Mouse (Mus musculus) hindbrain, embryonic 12.5 days (tissue): ENCODE data around the gene Gm20388. TPM values are rescaled to one million over a fixed set of nuclear protein-coding genes. Genes with fewer than 3 reads are reported as not detected.
"Not testable (repeated sequence)": the region's sequence is repeated elsewhere in the genome, so short reads cannot be mapped to it uniquely, and the experiment has no call there.

Experiments used
- ATAC-seq: fragments of 200-750 bp; cut with Nextera tagmentation; 2 replicates; pipeline ENCODE4 v1.8.0; 2017; ENCODE audit warnings: moderate TSS enrichment; ENCODE audit not compliant: low FRiP score
- H3K27ac ChIP-seq: fragments of 300-500 bp; sonication (generic); 2 replicates; pipeline ENCODE4 v1.5.1; 2016; ENCODE audit warnings: mild to moderate bottlenecking
- H3K27me3 ChIP-seq: fragments of 300-500 bp; sonication (generic); 2 replicates; pipeline ENCODE4 v1.6.1; 2016; ENCODE audit warnings: mild to moderate bottlenecking
- H3K36me3 ChIP-seq: fragments of 300-500 bp; sonication (generic); 2 replicates; pipeline ENCODE4 v1.6.1; 2016; ENCODE audit warnings: mild to moderate bottlenecking
- H3K4me1 ChIP-seq: fragments of 300-500 bp; sonication (generic); 2 replicates; pipeline ENCODE4 v1.6.1; 2016
- H3K4me2 ChIP-seq: fragments of 300-500 bp; sonication (generic); replicated peaks from 2 replicates; pipeline ENCODE4 v1.6.1; 2016; ENCODE audit warnings: mild to moderate bottlenecking
- H3K4me3 ChIP-seq: fragments of 300-500 bp; sonication (generic); 2 replicates; pipeline ENCODE4 v1.5.1; 2016; ENCODE audit warnings: mild to moderate bottlenecking
- H3K9ac ChIP-seq: fragments of 300-500 bp; sonication (generic); 2 replicates; pipeline ENCODE4 v1.6.1; 2016; ENCODE audit warnings: mild to moderate bottlenecking, moderate library complexity
- H3K9me3 ChIP-seq: fragments of 300-500 bp; sonication (generic); replicated peaks from 2 replicates; pipeline ENCODE4 v1.6.1; 2016; ENCODE audit warnings: mild to moderate bottlenecking
- WGBS: fragments of 180-500 bp; shearing (Covaris S2); methylation state at CpG from one replicate; pipeline ENCODE4 v1.1.7; 2016; 5-methylcytosine and 5-hydroxymethylcytosine counted together
- polyA plus RNA-seq: library from polyadenylated mRNA; unstranded; fragments of >200 nt; fragmentation: Nextera tagmentation; extraction: Ambion mirVana; gene quantifications from 2 replicates; pipeline ENCODE4 v1.2.1, GENCODE M21; 2016

The Gm20388 gene
- polyA plus RNA-seq, 1 experiment from 2014 or later: not detected

DNA sequence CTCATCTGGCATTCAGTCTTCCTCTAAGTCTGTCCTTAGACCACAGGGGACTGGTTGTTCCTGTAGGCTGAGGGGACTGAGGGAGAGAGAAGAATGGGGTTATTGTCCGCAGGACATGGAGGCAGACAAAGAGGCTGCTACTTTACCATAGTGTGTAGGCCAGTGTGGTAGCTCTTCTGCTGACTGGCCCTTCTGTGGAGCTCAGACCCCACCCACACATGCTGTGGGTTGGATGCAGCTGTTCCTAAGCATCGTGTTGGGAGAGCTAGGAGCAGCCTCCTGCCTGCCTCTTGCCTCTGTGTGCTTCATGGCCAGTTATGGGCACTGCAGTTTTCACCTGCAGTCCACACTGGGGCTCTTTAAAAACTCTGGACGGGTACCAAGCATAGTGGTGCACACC lies 3346.5 kb downstream of the Gm20388 start:
- 65% methylated on average over 3 of the region's 3 CpGs for WGBS
- H3K9me3 ChIP-seq: no peaks in the 10 kb centered on the region
- no peak for ATAC-seq
- H3K9ac ChIP-seq: 0 out of 2 replicates have a peak overlapping the region, but pooled peaks have one; percentile 25
- no peaks in the 10 kb centered on the region for H3K27me3 ChIP-seq
- H3K4me3 ChIP-seq: 0 out of 2 replicates have a peak overlapping the region, but pooled peaks have one; percentile 7
- peak overlapping the region; percentile 98; the same call in 1 of the 2 replicates for H3K4me2 ChIP-seq
- peaks cover 56% of the 10 kb centered on the region for H3K36me3 ChIP-seq
- H3K27ac ChIP-seq: peak overlapping the region; percentile 44; the same call in 1 of the 2 replicates
- peaks cover 36% of the 10 kb centered on the region for H3K4me1 ChIP-seq

DNA sequence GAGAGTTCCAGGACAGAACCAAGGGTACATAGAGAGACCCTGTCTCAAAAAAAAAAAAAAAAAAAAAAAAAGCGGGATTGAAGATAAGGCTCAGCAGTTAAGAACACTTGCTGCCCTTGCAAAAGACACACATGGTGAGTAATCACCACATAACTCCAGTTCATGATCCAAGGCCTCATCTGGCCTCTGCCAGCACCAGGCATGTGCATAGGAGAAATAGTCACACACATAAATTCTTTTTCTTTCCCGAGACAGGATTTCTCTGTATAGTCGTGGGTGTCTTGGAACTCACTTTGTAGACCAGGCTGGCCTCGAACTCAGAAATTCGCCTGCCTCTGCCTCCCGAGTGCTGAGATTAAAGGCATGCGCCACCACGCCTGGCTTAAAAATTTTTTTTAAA lies 3347.0 kb downstream of the Gm20388 start:
- peaks cover 32% of the 10 kb centered on the region for H3K4me1 ChIP-seq
- WGBS: 92% methylated on average over 7 of the region's 8 CpGs
- H3K9ac ChIP-seq, ATAC-seq, H3K27me3 ChIP-seq, H3K4me3 ChIP-seq, H3K9me3 ChIP-seq, H3K27ac ChIP-seq, H3K4me2 ChIP-seq: not testable (repeated sequence)
- peaks cover 54% of the 10 kb centered on the region for H3K36me3 ChIP-seq

DNA sequence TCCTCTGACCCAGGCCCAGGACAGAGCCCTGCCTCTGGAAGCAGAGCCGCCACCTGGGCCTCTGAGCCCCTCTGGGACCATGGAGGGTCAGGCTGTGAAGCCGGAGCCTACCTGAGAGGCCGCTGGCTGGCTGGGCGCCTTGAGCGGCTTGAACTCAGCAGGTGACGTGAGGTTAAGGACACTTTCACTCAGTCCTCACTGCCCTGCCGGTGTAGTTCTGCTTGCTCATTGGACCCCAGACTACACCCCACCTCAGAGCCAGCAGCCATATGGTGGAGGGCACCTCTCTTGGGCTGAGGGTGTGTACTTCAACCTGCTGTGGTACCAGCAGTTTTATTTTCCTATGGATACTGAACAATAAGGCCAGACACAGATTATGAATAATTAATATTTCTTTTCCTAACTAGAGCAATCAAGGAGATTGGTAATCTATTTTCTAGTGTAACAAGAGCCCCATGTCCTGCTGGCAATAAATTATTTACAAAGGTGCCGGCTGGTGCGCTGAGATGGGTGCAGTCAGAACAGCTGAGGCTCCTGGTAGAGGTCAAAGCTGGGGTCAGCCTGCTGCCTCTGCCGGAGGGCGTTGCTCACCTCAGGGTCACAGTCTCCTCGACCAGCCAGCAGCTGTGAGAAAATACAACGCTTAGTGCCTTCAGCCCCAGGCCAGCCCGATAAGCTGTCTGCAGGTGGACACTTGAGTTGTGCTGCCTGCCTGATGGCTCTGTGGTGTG lies 3357.4 kb downstream of the Gm20388 start:
- peaks cover 73% of the 10 kb centered on the region for H3K36me3 ChIP-seq
- WGBS: 74% methylated on average over 14 of the region's 14 CpGs

DNA sequence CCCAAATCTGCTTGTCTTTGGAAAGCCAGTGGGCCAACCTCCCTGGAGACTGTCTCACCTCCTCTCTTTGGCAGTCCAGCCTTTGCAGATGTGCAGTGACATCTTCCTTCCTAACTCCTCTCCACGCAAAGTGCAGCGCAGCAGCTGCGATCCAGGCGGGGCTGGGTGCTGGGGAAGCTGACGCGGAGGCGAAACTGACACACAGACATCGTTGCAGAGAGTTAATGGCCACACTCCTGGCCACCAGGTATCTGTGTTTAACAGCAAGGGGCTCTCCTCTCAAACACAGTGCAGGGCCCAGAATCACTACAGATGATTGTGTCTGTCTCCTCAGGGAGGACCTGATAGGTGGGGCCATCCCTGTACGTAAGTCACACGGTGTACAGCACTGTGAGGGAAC lies 3360.5 kb downstream of the Gm20388 start:
- peaks cover 44% of the 10 kb centered on the region for H3K36me3 ChIP-seq
- no peak overlapping the region for H3K9ac ChIP-seq
- no peaks in the 10 kb centered on the region for H3K27me3 ChIP-seq
- no peaks in the 10 kb centered on the region for H3K4me1 ChIP-seq
- ATAC-seq: no peak
- H3K27ac ChIP-seq: no peak overlapping the region; the same call in 1 of the 2 replicates
- H3K4me3 ChIP-seq: no peak overlapping the region
- H3K9me3 ChIP-seq: no peaks in the 10 kb centered on the region
- H3K4me2 ChIP-seq: no peak overlapping the region
- WGBS: 91% methylated on average over 10 of the region's 10 CpGs

More for the DNA sequence above, 3357.4 kb downstream of the Gm20388 start:
- H3K9me3 ChIP-seq: no peaks in the 10 kb centered on the region
- 0 out of 2 replicates have a peak, but pooled peaks have one; percentile 52 for ATAC-seq
- H3K4me1 ChIP-seq: no peaks in the 10 kb centered on the region
- H3K9ac ChIP-seq: no peak overlapping the region; the same call in 1 of the 2 replicates
- H3K4me2 ChIP-seq: no peak overlapping the region
- H3K27ac ChIP-seq: peak overlapping the region; percentile 30; the same call in 1 of the 2 replicates
- H3K4me3 ChIP-seq: no peak overlapping the region
- H3K27me3 ChIP-seq: no peaks in the 10 kb centered on the region

DNA sequence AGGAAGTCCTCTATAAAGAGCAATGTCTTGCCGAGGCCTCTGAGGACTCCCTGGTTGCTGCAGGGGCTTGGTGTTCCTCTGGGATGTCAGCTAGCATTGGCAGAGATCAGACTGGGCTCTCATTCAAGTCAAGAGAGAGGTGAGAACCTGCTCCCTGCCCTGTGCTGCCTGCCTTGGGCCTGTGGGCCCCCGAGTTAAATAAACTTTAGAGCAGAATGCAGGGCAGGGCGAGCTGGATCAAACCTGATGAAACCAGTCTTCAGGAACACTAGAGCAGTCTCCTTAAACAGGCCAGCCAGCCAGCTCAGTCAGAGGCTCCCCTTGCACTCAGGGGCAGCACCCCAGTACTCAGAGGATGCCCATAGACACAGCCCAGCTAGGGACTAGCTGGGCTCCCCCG lies 3361.3 kb downstream of the Gm20388 start:
- no peak overlapping the region for H3K27ac ChIP-seq
- no peak overlapping the region for H3K9ac ChIP-seq
- H3K4me1 ChIP-seq: no peaks in the 10 kb centered on the region
- 77% methylated on average over 4 of the region's 4 CpGs for WGBS
- H3K27me3 ChIP-seq: no peaks in the 10 kb centered on the region
- peaks cover 37% of the 10 kb centered on the region for H3K36me3 ChIP-seq
- H3K4me2 ChIP-seq: no peak overlapping the region
- ATAC-seq: no peak
- H3K4me3 ChIP-seq: no peak overlapping the region
- no peaks in the 10 kb centered on the region for H3K9me3 ChIP-seq

DNA sequence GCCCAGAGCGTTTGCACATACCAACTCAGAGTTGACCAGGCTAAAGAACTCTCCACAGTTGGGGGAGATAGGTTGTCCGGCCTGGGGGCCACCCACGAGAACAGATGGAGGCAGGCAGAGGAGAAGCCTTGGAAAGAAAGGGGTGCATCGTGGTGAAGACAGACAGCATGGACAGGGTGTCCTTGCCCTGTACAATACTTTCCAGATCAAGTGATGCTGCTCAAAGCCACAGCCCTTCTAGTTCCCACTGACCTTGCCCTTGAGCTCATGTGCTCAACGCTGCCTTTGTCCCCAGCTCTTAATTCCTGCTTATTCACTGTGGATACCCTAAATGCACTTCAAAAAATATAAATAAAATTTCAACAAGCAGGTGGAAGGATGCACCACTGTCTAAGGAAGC lies 3363.8 kb downstream of the Gm20388 start:
- no peaks in the 10 kb centered on the region for H3K4me1 ChIP-seq
- no peak overlapping the region for H3K27ac ChIP-seq
- ATAC-seq: no peak
- peaks cover 14% of the 10 kb centered on the region for H3K36me3 ChIP-seq
- no peaks in the 10 kb centered on the region for H3K9me3 ChIP-seq
- no peak overlapping the region for H3K4me2 ChIP-seq
- WGBS: 87% methylated on average over 5 of the region's 5 CpGs
- no peak overlapping the region for H3K4me3 ChIP-seq
- no peaks in the 10 kb centered on the region for H3K27me3 ChIP-seq
- no peak overlapping the region for H3K9ac ChIP-seq

DNA sequence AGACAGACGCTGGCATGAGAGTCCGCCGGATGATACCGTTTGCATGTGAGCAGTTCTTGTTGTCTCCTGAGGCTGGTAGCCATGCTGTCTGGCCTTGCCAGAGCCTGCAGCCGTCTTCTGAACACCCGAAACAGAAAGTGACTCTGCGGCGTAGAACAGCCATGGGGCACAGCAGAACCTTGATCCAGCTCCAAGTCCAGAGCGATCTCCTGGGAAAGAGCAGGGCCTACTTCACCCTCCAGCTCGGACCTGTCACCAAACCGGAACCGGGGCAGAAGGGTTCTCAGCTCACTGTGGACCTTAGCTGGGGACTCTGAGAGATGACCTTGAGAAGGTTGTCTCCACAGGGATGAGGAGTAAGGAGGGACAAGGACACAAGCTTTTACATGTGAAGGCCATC lies 3364.5 kb downstream of the Gm20388 start:
- Histone ChIP-seq H3K4me3 (no peak overlapping the region), H3K9me3 (no peaks in the 10 kb centered on the region), H3K4me2 (no peak overlapping the region), H3K27me3 (no peaks in the 10 kb centered on the region), H3K36me3 (peaks cover 8% of the 10 kb centered on the region), H3K27ac (no peak overlapping the region), H3K9ac (no peak overlapping the region), H3K4me1 (no peaks in the 10 kb centered on the region)
- ATAC-seq: no peak
- 91% methylated on average over 12 of the region's 12 CpGs for WGBS

DNA sequence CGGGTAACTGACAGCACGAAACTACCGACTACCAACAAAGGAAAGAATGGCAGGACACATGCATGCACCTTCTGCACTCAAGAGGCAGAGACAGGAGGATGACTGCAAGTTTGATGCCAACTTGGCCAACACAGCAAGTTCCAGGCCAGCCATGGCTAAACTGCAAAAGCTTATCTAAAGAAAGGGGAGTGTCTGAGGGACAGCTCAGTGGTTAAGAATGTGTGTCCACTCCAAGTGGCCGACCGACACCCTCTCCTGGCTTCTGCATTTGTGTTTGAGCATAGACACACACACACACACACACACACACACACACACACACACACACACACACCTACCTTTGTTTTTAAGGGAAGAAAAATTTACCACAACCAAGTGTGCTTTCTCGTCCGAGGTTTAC lies 3367.8 kb downstream of the Gm20388 start:
- no peak overlapping the region for H3K4me2 ChIP-seq
- no peaks in the 10 kb centered on the region for H3K9me3 ChIP-seq
- H3K27me3 ChIP-seq: no peaks in the 10 kb centered on the region
- H3K9ac ChIP-seq: no peak overlapping the region
- ATAC-seq: no peak
- H3K4me1 ChIP-seq: no peaks in the 10 kb centered on the region
- H3K27ac ChIP-seq: no peak overlapping the region
- peaks cover 15% of the 10 kb centered on the region for H3K36me3 ChIP-seq
- no peak overlapping the region for H3K4me3 ChIP-seq
- 89% methylated on average over 7 of the region's 7 CpGs for WGBS

DNA sequence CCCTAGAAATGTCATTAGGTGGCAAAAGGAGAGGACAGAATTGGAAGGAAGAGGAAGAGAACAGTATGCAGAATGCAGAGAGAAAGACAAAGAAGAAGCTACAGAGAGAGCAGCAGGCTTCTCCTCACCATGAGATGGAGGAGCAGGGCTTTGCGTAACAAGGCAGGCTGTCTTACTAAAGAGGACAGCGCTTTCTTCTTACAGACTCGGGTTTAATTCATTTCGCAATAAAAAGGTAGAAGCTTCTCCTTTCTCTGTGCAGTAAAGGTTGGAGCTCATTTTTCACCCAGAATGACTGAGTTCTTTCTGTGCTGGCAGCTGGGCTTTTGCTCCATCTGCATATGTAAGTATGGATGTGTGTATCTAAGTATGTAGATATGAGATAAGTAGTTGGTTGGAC lies 3369.2 kb downstream of the Gm20388 start:
- WGBS: 92% methylated on average over 4 of the region's 4 CpGs

DNA sequence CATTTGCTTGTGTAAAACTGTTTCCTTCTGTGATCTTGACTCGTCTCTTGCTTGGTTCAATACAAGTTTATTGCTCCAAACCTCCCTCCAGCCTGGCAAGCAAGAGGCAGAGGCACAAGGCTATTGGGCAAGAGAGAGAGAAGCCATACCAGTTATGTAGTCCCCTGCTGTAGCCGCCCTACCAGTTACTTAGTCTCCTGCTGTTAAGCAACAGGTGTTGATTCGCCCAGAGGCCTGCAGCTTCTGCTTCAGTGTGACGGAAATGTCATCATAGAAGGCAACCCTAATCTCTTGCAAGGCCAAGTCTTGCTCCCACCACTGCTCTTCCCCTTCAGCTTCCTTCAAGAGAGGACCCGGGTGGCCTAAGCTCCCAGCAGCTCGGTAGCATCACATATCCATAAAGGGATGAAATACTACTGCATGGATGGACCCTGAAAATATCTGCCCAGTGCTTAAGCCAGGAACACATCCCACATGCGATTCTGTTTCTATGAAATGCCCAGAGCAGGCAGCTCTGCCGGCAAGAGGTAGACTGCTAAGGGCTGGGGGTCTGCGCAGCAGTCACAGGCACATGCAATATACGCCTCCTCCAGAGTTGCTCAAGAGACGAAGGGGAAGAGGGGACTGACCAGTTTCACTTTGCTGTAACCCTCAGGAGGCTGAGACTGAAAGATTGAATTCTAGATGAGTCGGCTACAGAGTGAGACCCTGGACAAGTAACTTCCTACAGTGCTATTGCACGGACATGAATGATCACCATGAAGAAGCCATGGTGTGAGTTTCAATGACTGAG lies 3369.9 kb downstream of the Gm20388 start:
- Histone ChIP-seq H3K27me3 (no peaks in the 10 kb centered on the region), H3K36me3 (peaks cover 15% of the 10 kb centered on the region), H3K4me1 (no peaks in the 10 kb centered on the region), H3K27ac (no peak overlapping the region), H3K9ac (no peak overlapping the region), H3K4me3 (no peak overlapping the region), H3K4me2 (no peak overlapping the region), H3K9me3 (no peaks in the 10 kb centered on the region)
- ATAC-seq: no peak
- WGBS: 89% methylated on average over 13 of the region's 13 CpGs

More for the DNA sequence above, 3369.2 kb downstream of the Gm20388 start:
- Histone ChIP-seq H3K4me3 (no peak overlapping the region), H3K36me3 (peaks cover 15% of the 10 kb centered on the region), H3K9me3 (no peaks in the 10 kb centered on the region), H3K4me1 (no peaks in the 10 kb centered on the region), H3K27ac (no peak overlapping the region), H3K27me3 (no peaks in the 10 kb centered on the region), H3K9ac (no peak overlapping the region), H3K4me2 (no peak overlapping the region)
- no peak for ATAC-seq

DNA sequence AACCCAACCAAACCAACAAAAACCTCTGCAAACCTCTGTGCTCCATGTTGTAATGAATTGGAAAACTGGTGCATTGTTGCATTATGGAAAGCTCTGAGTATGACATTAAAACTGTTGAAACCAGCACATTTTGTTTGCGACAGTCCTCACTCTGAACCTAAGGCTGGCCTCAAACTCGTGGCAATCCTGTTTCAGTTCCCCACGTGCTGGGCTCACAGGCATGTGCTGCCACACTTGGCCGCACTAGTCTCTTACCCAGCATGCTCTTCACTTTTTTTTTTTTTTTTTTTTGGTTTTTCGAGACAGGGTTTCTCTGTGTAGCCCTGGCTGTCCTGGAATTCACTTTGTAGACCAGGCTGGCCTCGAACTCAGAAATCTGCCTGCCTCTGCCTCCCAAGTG lies 3372.4 kb downstream of the Gm20388 start:
- H3K27me3 ChIP-seq, H3K4me3 ChIP-seq, H3K9ac ChIP-seq, H3K9me3 ChIP-seq, H3K27ac ChIP-seq, H3K4me1 ChIP-seq, ATAC-seq, H3K4me2 ChIP-seq: not testable (repeated sequence)
- WGBS: 88% methylated on average over 5 of the region's 6 CpGs
- H3K36me3 ChIP-seq: peaks cover 30% of the 10 kb centered on the region

DNA sequence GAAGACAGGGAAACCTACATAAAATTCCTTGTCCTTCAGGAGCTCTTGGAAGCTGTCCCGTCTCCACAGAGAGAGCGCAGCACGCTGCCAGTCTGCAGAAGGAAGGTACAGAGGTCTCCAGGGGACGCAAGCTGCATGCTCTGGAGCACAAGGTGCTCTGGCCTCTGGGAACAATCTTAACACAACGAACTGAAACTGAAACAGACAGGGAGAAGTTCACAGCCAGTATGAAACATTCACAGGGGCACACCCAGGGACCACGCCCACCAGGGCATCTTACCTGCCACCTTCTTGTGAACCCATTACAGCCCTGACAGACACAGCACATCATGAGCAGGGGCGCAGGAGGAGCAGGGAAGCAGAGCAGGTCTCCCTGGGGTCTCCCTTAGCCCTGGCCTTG lies 3373.3 kb downstream of the Gm20388 start:
- Histone ChIP-seq H3K27me3 (no peaks in the 10 kb centered on the region), H3K27ac (no peak overlapping the region), H3K4me1 (no peaks in the 10 kb centered on the region), H3K36me3 (peaks cover 35% of the 10 kb centered on the region), H3K9me3 (no peaks in the 10 kb centered on the region), H3K4me2 (no peak overlapping the region), H3K4me3 (no peak overlapping the region), H3K9ac (no peak overlapping the region)
- WGBS: 92% methylated on average over 7 of the region's 7 CpGs
- no peak for ATAC-seq
